Mouse (Mus musculus) lung, postnatal 0 days (tissue): ENCODE results near the gene Pin1.

Experiments
- CTCF ChIP-seq: IDR thresholded peaks from 2 replicates; pipeline ENCODE4 v1.5.1; 2016; ENCODE audit warnings: antibody characterized with exemption, mild to moderate bottlenecking
- EP300 ChIP-seq: IDR thresholded peaks from 2 replicates; pipeline ENCODE4 v1.6.1; 2016; ENCODE audit warnings: antibody characterized with exemption, mild to moderate bottlenecking, control low read depth

DNA sequence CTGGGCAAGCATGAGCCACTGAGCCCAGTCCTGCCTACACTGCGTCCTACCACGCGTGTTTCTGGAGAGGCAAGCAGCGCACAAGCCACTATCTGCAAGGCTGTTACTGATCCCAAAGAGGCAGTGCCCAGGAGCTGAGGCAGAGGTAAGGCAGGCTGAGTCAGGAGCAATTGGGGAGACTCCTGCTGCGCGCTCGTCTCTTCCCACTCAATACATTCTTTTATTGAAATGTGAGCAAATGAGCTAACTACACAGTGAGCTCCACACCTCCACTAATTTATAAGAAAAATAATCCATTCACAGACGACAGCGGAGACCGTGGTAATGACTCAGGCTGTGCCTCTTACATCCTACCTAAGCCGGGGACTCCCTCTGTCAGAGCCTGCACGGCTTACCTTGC is 26.0 kb downstream of the Pin1 start:
- TF ChIP-seq CTCF (no peak), EP300 (no peak)
